Mouse (Mus musculus) heart, embryonic 14.5 days (tissue): Measurements from ENCODE around the gene Enox1. TPM values are rescaled to one million over a fixed set of nuclear protein-coding genes. Genes with fewer than 3 reads are reported as not detected.

ENCODE experiments used
- ATAC-seq: fragments of 200-750 bp; cut with Nextera tagmentation; 2 replicates; pipeline ENCODE4 v1.8.0; 2017; ENCODE audit warnings: low read depth, moderate TSS enrichment; ENCODE audit not compliant: insufficient number of reproducible peaks, insufficient read depth, low FRiP score
- H3K27ac ChIP-seq, 2 experiments: fragments of 200-500 bp in 1 of 2; fragments of 300-500 bp in 1 of 2; sonication (generic) in 1 of 2; replicated peaks in 1 of 2; 2 replicates each; pipeline ENCODE4 v1.5.1; 2012 to 2014; ENCODE audit warnings: low read depth in 2 of 2, low read length in 2 of 2, control low read depth in 1 of 2, mild to moderate bottlenecking in 1 of 2, mixed read lengths in 1 of 2; ENCODE audit not compliant: control insufficient read depth in 1 of 2, insufficient read depth in 1 of 2
- H3K27me3 ChIP-seq: fragments of 300-500 bp; sonication (generic); 2 replicates; pipeline ENCODE4 v1.6.1; 2014; ENCODE audit warnings: mild to moderate bottlenecking, low read length, control low read depth; ENCODE audit not compliant: control insufficient read depth, insufficient read depth
- H3K36me3 ChIP-seq: fragments of 300-500 bp; sonication (generic); 2 replicates; pipeline ENCODE4 v1.6.1; 2014; ENCODE audit warnings: mild to moderate bottlenecking, control low read depth, low read length, mixed read lengths; ENCODE audit not compliant: control insufficient read depth, insufficient read depth
- H3K4me1 ChIP-seq, 2 experiments: fragments of 200-500 bp in 1 of 2; fragments of 300-500 bp in 1 of 2; sonication (generic) in 1 of 2; 2 replicates each; pipeline ENCODE4 v1.6.1; 2012 to 2014; ENCODE audit warnings: low read length in 2 of 2, control low read depth in 1 of 2, mixed read lengths in 1 of 2; ENCODE audit not compliant: control insufficient read depth in 2 of 2, insufficient read depth in 2 of 2
- H3K4me2 ChIP-seq: fragments of 300-500 bp; sonication (generic); 2 replicates; pipeline ENCODE4 v1.6.1; 2014; ENCODE audit warnings: mild to moderate bottlenecking, low read length
- H3K4me3 ChIP-seq, 2 experiments: fragments of 200-500 bp in 1 of 2; fragments of 300-500 bp in 1 of 2; sonication (generic) in 1 of 2; 2 replicates each; pipeline ENCODE4 v1.5.1; 2012 to 2014; ENCODE audit warnings: low read length in 2 of 2, mild to moderate bottlenecking in 2 of 2, control low read depth in 1 of 2, low read depth in 1 of 2, moderate library complexity in 1 of 2; ENCODE audit not compliant: control insufficient read depth in 1 of 2, insufficient read depth in 1 of 2
- H3K9ac ChIP-seq: fragments of 300-500 bp; sonication (generic); 2 replicates; pipeline ENCODE4 v1.6.1; 2014; ENCODE audit warnings: mild to moderate bottlenecking, low read length
- H3K9me3 ChIP-seq: fragments of 300-500 bp; sonication (generic); 2 replicates; pipeline ENCODE4 v1.6.1; 2016; ENCODE audit warnings: low read length, control low read depth; ENCODE audit not compliant: control insufficient read depth
- WGBS: fragments of 180-500 bp; shearing (Covaris S2); extraction: QIAGEN DNeasy Blood & Tissue Kit; methylation state at CpG from one replicate; pipeline ENCODE4 v1.1.7; 2014; 5-methylcytosine and 5-hydroxymethylcytosine counted together
- polyA plus RNA-seq: library from polyadenylated mRNA; unstranded; fragments of >200 nt; fragmentation: Nextera tagmentation; extraction: Ambion mirVana; gene quantifications from 2 replicates; pipeline ENCODE4 v1.2.1, GENCODE M21; 2014

Enox1 gene
- polyA plus RNA-seq, 1 experiment from 2014 or later, result 2.2 TPM

DNA sequence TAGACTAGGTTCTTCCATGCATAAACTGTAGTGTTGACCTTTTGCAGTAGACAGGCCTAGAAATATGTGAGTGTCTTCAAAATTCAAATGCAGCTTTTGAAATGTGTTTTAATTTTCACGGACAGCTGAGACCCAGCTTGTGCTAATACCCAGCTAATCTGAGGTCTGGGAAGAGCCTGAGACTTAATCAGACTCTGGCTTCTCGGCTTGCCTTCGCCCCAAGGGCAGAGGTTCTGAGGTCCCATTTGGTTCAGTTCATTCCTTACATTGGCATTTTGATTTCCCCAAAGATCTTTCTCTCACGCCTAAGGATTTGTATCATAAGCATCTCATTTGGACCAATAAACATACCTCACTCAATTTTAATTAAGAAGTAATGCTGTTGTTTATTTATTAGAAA, 321.1 kb downstream of the Enox1 start:
- H3K9ac ChIP-seq, result no peak overlapping the region
- peaks cover 7 to 8% of the 10 kb centered on the region in 2 experiments; a peak in 2 of 4 replicates for H3K4me1 ChIP-seq
- H3K9me3 ChIP-seq, result no peaks in the 10 kb centered on the region
- WGBS, result 83% methylated on average over 4 of the region's 4 CpGs
- H3K4me3 ChIP-seq, result no peak overlapping the region
- H3K27me3 ChIP-seq, result no peaks in the 10 kb centered on the region
- ATAC-seq, result no peak
- no peaks in the 10 kb centered on the region for H3K36me3 ChIP-seq
- no peak overlapping the region for H3K27ac ChIP-seq
- H3K4me2 ChIP-seq, result no peak overlapping the region

DNA sequence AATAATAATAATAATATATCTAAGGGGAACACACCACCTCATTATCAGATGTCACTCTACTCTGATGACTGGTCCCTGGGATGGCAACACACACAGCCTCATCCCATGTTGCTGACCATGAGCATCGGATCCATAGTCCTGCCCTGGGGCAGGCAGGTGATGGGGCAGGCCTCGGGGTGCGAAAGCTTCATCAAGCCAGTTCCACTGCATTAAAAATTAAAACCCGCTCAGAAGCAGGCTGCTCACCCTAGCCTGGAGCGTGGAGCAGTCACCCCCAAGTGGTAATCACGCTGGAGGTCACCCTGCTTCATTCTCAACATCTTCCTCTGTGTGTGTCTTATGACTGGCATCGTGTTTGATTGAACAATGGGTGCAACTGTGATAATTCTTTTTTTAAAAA, 321.6 kb downstream of the Enox1 start:
- ATAC-seq, result no peak
- no peak overlapping the region for H3K4me2 ChIP-seq
- H3K4me3 ChIP-seq, result no peak overlapping the region
- H3K4me1 ChIP-seq, result peaks cover 7 to 8% of the 10 kb centered on the region in 2 experiments; a peak in 2 of 4 replicates
- no peak overlapping the region for H3K9ac ChIP-seq
- H3K9me3 ChIP-seq, result no peaks in the 10 kb centered on the region
- no peak overlapping the region for H3K27ac ChIP-seq
- no peaks in the 10 kb centered on the region for H3K27me3 ChIP-seq
- H3K36me3 ChIP-seq, result no peaks in the 10 kb centered on the region
- WGBS, result 87% methylated on average over 7 of the region's 7 CpGs

DNA sequence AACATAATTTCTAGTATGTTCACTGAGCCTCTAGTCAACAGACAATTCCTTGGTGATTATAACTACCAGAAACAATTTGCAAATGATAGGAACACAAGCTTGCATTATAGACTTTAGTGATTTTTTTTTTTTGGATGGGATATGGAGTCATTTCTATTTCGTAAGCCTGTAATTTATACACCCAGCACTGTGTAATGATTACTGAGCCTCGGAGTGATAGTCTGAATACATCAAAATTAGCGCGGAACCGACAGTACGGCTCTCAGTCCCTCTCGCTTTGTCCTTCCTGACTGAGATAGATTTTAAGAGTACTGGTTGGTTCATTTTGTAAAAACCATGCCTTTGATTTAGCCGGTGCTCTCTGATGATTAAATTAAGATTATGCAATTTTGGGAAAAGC, 322.1 kb downstream of the Enox1 start:
- Histone ChIP-seq H3K4me3 (no peak overlapping the region), H3K27ac (no peak overlapping the region), H3K4me1 (peaks cover 6 to 7% of the 10 kb centered on the region in 2 experiments; a peak in 2 of 4 replicates), H3K4me2 (no peak overlapping the region), H3K9me3 (no peaks in the 10 kb centered on the region), H3K36me3 (no peaks in the 10 kb centered on the region), H3K9ac (no peak overlapping the region), H3K27me3 (no peaks in the 10 kb centered on the region)
- no peak for ATAC-seq
- 94% methylated on average over 8 of the region's 8 CpGs for WGBS

DNA sequence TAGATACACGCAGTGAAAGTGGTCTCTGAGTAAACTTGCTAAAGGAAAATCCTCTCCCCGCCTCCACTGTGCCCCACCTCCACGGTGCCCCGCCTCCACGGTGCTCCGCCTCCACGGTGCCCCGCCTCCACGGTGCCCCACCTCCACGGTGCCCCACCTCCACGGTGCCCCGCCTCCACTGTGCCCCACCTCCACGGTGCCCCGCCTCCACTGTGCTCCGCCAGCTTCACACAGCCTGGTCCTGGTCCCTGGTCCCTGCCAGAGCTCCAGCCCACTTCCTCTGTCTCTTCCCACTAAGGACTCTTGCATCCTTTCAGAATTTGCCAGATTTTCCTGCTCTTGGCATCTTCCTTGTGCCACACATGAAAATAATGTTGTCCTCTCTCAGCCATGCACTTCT, 326.5 kb downstream of the Enox1 start:
- 33% methylated on average over 15 of the region's 15 CpGs for WGBS
- H3K27ac ChIP-seq, result no peak overlapping the region
- H3K4me2 ChIP-seq, result no peak overlapping the region
- no peaks in the 10 kb centered on the region for H3K36me3 ChIP-seq
- no peaks in the 10 kb centered on the region for H3K9me3 ChIP-seq
- ATAC-seq, result no peak
- no peak overlapping the region for H3K9ac ChIP-seq
- 0 out of 4 replicates have a peak, but pooled peaks cover 0 to 4% of the 10 kb centered on the region in 2 experiments for H3K4me1 ChIP-seq
- H3K27me3 ChIP-seq, result no peaks in the 10 kb centered on the region
- H3K4me3 ChIP-seq, result no peak overlapping the region

GRCm38 (mm10) chr14:77484951-77485447, 328.4 kb downstream of the Enox1 start:
- no peaks in the 10 kb centered on the region for H3K9me3 ChIP-seq
- no peak overlapping the region for H3K27ac ChIP-seq
- no peak overlapping the region for H3K4me3 ChIP-seq
- H3K4me2 ChIP-seq, result no peak overlapping the region
- no peaks in the 10 kb centered on the region for H3K27me3 ChIP-seq
- 0 out of 4 replicates have a peak, but pooled peaks cover 0 to 4% of the 10 kb centered on the region in 2 experiments for H3K4me1 ChIP-seq
- H3K36me3 ChIP-seq, result no peaks in the 10 kb centered on the region
- 62% methylated on average over 8 of the region's 8 CpGs for WGBS
- no peak for ATAC-seq
- H3K9ac ChIP-seq, result no peak overlapping the region

- WGBS, result 87% methylated on average over 6 of the region's 6 CpGs
- Histone ChIP-seq H3K4me3 (no peak overlapping the region), H3K9me3 (no peaks in the 10 kb centered on the region), H3K4me2 (no peak overlapping the region), H3K4me1 (no peaks in the 10 kb centered on the region), H3K36me3 (no peaks in the 10 kb centered on the region), H3K9ac (no peak overlapping the region), H3K27me3 (no peaks in the 10 kb centered on the region), H3K27ac (no peak overlapping the region)
- ATAC-seq, result no peak
Measured at GRCm38 (mm10) chr14:77490699-77491098, 334.1 kb downstream of the Enox1 start.

DNA sequence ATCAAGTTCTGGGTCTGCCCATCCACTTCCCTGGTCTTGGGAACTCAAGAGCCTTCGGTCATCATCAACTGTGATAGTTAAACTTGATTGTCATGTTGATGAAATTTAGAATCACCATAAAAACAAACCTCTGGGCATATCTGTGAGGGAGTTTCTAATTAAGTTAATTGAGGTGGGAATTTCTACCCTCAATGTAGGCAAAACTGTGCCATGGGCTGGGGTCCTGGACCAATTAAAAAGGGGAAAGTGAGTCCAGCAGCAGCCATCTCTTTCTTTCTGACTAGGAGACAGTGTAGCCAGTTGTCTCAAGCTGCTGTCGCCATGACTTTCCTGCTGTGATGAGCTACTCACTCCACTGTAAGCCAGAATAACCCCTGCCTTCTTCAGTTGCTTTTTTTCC, 335.2 kb downstream of the Enox1 start:
- Histone ChIP-seq H3K4me2 (no peak overlapping the region), H3K4me1 (no peaks in the 10 kb centered on the region), H3K27ac (no peak overlapping the region), H3K4me3 (no peak overlapping the region), H3K9me3 (no peaks in the 10 kb centered on the region), H3K36me3 (no peaks in the 10 kb centered on the region), H3K9ac (no peak overlapping the region), H3K27me3 (no peaks in the 10 kb centered on the region)
- 82% methylated on average over 2 of the region's 2 CpGs for WGBS
- ATAC-seq, result no peak

DNA sequence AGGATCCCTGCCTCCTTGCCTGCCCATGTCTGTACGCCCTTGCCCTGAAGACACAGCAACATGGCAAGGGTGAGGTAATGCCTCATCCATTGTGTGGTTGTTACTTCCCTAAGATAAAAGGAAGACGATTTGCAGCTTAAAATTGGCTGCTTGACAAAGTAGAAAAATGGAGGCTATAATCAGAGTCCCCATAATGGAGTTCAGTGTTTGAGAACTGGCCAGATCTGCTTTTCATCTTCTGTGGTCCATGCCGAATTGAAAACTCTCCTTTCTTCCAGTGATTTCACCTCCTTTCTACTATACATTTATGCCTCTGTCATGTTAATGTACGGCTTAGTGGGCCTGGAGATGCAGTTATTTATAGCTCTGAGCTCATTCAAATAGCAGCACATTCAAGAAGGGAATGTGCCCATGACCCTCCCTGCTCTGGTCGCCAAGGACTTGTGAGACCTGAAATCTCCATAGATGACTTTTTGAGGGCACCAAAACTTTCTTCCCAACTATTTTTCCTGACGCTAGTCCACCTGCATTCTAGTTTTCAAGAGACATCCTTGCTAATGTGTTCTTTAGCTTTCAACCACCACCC, 343.5 kb downstream of the Enox1 start:
- WGBS, result 27% methylated on average over 6 of the region's 6 CpGs
- Histone ChIP-seq H3K27me3 (no peaks in the 10 kb centered on the region), H3K4me2 (peak overlapping the region; percentile 27; the same call in 1 of the 2 replicates), H3K4me1 (peaks cover 10 to 22% of the 10 kb centered on the region in 2 experiments), H3K9ac (peak overlapping the region; percentile 52), H3K27ac (peak overlapping the region; percentile 76 to 78), H3K9me3 (no peaks in the 10 kb centered on the region), H3K36me3 (no peaks in the 10 kb centered on the region), H3K4me3 (no peak overlapping the region)
- no peak for ATAC-seq
